ENCODE assay signal across 8 mouse cellular contexts in genomic region chr16:75592671-75593500, GRCm38 (mm10). TPM values are rescaled to one million over a fixed set of nuclear protein-coding genes. Genes with fewer than 3 reads are reported as not detected.
DNase-seq lines count a peak whose midpoint lies in the region; ATAC-seq and TF ChIP-seq lines count a peak whose summit lies in the region.

Rbm11 (plus strand) TSS chr16:75592844.

- H3K36me3 ChIP-seq in erythroblast, embryonic 14.5 days (ENCODE audit: control insufficient read depth) = no peaks in the 10 kb centered on the region
- no peaks in the 10 kb centered on the region for H3K36me3 ChIP-seq in heart, embryonic 10.5 days
- H3K36me3 ChIP-seq in kidney, embryonic 15.5 days = no peaks in the 10 kb centered on the region
- H3K36me3 ChIP-seq in limb, embryonic 15.5 days = no peaks in the 10 kb centered on the region
- no peaks in the 10 kb centered on the region for H3K36me3 ChIP-seq in midbrain, postnatal 0 days (ENCODE audit: insufficient read depth, low read length)

- H3K9me3 ChIP-seq in erythroblast, embryonic 14.5 days (ENCODE audit: control insufficient read depth, low read length) = no peaks in the 10 kb centered on the region
- no peaks in the 10 kb centered on the region for H3K9me3 ChIP-seq in heart, embryonic 10.5 days
- H3K9me3 ChIP-seq in kidney, embryonic 15.5 days (replicated peaks) = no peaks in the 10 kb centered on the region
- H3K9me3 ChIP-seq in limb, embryonic 15.5 days = no peaks in the 10 kb centered on the region
- H3K9me3 ChIP-seq in midbrain, postnatal 0 days (ENCODE audit: low read length) = no peaks in the 10 kb centered on the region

- peaks cover 3% of the 10 kb centered on the region; the same call in 1 of the 2 replicates for H3K27me3 ChIP-seq in erythroblast, embryonic 14.5 days (ENCODE audit: control insufficient read depth)
- no peaks in the 10 kb centered on the region for H3K27me3 ChIP-seq in heart, embryonic 10.5 days (ENCODE audit: insufficient read depth, poor library complexity, severe bottlenecking)
- H3K27me3 ChIP-seq in kidney, embryonic 15.5 days = peaks cover 12% of the 10 kb centered on the region; the same call in 1 of the 2 replicates
- H3K27me3 ChIP-seq in limb, embryonic 15.5 days = no peaks in the 10 kb centered on the region
- no peaks in the 10 kb centered on the region for H3K27me3 ChIP-seq in midbrain, postnatal 0 days (ENCODE audit: insufficient read depth, low read length)

- H3K4me2 ChIP-seq in kidney, embryonic 15.5 days = peak within 1 kb of the TSS; percentile 94
- H3K4me2 ChIP-seq in limb, embryonic 15.5 days = peak within 1 kb of the TSS; percentile 89
- peak within 1 kb of the TSS; percentile 61 for H3K4me2 ChIP-seq in midbrain, postnatal 0 days (ENCODE audit: low read depth, low read length, poor library complexity, severe bottlenecking)

- no peak for TF ChIP-seq CTCF in midbrain, postnatal 0 days (IDR thresholded peaks at IDR 0.05)

- WGBS in heart, embryonic 10.5 days = under 1% methylated on average over 52 of the region's 55 CpGs
- under 1% methylated on average over 55 of the region's 55 CpGs for whole genome bisulfite sequencing in kidney, embryonic 15.5 days
- WGBS in limb, embryonic 15.5 days = under 1% methylated on average over 55 of the region's 55 CpGs
- WGBS in midbrain, postnatal 0 days = under 1% methylated on average over 51 of the region's 55 CpGs

- H3K4me3 ChIP-seq in erythroblast, embryonic 14.5 days (replicated peaks) = peak within 1 kb of the TSS; percentile 68
- H3K4me3 ChIP-seq in heart, embryonic 10.5 days = peak within 1 kb of the TSS; percentile 73
- peak within 1 kb of the TSS; percentile 75 for H3K4me3 ChIP-seq in kidney, embryonic 15.5 days (replicated peaks)
- H3K4me3 ChIP-seq in limb, embryonic 15.5 days = peak within 1 kb of the TSS; percentile 78
- peak within 1 kb of the TSS; percentile 77 for H3K4me3 ChIP-seq in midbrain, postnatal 0 days (ENCODE audit: low read depth, low read length)

- peak within 1 kb of the TSS; percentile 52; the same call in 1 of the 2 replicates for H3K27ac ChIP-seq in heart, embryonic 10.5 days
- no peak within 1 kb of the TSS for H3K27ac ChIP-seq in kidney, embryonic 15.5 days
- no peak within 1 kb of the TSS for H3K27ac ChIP-seq in limb, embryonic 15.5 days
- H3K27ac ChIP-seq in midbrain, postnatal 0 days (ENCODE audit: low read depth, low read length) = peak within 1 kb of the TSS; percentile 72

- H3K9ac ChIP-seq in kidney, embryonic 15.5 days = peak within 1 kb of the TSS; percentile 42
- peak within 1 kb of the TSS; percentile 47 for H3K9ac ChIP-seq in limb, embryonic 15.5 days
- H3K9ac ChIP-seq in midbrain, postnatal 0 days (replicated peaks; ENCODE audit: low read length, poor library complexity, severe bottlenecking) = peak within 1 kb of the TSS; percentile 83

- H3K4me1 ChIP-seq in erythroblast, embryonic 14.5 days (ENCODE audit: control insufficient read depth) = peaks cover 12% of the 10 kb centered on the region
- no peaks in the 10 kb centered on the region for H3K4me1 ChIP-seq in heart, embryonic 10.5 days
- peaks cover 4% of the 10 kb centered on the region; the same call in 1 of the 2 replicates for H3K4me1 ChIP-seq in kidney, embryonic 15.5 days
- 0 out of 2 replicates have a peak, but pooled peaks cover 3% of the 10 kb centered on the region for H3K4me1 ChIP-seq in limb, embryonic 15.5 days
- H3K4me1 ChIP-seq in midbrain, postnatal 0 days (ENCODE audit: insufficient read depth, low read length) = no peaks in the 10 kb centered on the region

- DNase-seq in A20 (ENCODE audit: low read depth, low spot score) = peak; percentile 89
- DNase-seq in brain, embryonic 18.5 days (ENCODE audit: low read depth, low spot score) = peak; percentile 42
- DNase-seq in heart, embryonic 10.5 days (ENCODE audit: low spot score) = peak; percentile 81
- peak; percentile 87 for DNase-seq in midbrain, postnatal 0 days (ENCODE audit: low spot score)
- DNase-seq in spleen, postnatal 10 days (ENCODE audit: low spot score in 2 of 2) = peak; percentile 53 to 82

- ATAC-seq in kidney, embryonic 15.5 days (replicated peaks; ENCODE audit: low FRiP score) = peak; percentile 99
- peak; percentile 89 for ATAC-seq in limb, embryonic 15.5 days (ENCODE audit: insufficient number of reproducible peaks, low FRiP score, low TSS enrichment, low read depth)
- peak; percentile 94 for ATAC-seq in midbrain, postnatal 0 days (ENCODE audit: low FRiP score)

RNA-seq across cellular contexts. Expression of gene Rbm11, which starts in this region (rescaled TPM):
- polyA plus RNA-seq in erythroblast, embryonic 14.5 days (2012) = not detected in 2 replicates
- 0.28 and 0.41 TPM in 2 replicates for polyA plus RNA-seq in heart, embryonic 10.5 days (2016; fragmentation: Nextera tagmentation; extraction: Ambion mirVana)
- 0.09 and 0.40 TPM in 2 replicates for polyA plus RNA-seq in kidney, embryonic 15.5 days (2015; fragmentation: Nextera tagmentation; extraction: Ambion mirVana)
- 0.46 and 0.91 TPM in 2 replicates for polyA plus RNA-seq in limb, embryonic 15.5 days (2015; fragmentation: Nextera tagmentation; extraction: Ambion mirVana)
- total RNA-seq in midbrain, postnatal 0 days (2014; rRNA removed) = 5.5 and 12.5 TPM in 2 replicates
- polyA plus RNA-seq in midbrain, postnatal 0 days (2015; fragmentation: Nextera tagmentation; extraction: Ambion mirVana) = 7.0 and 7.8 TPM in 2 replicates

Comparison
In these comparisons a context has a peak if more than half of its experiments do, and no peak if none do; other contexts are left out.
1. Peak in DNase-seq, H3K4me3 ChIP-seq and H3K27ac ChIP-seq in heart, embryonic 10.5 days; RNA of the gene not detected or under 1 TPM.
2. Peak in ATAC-seq, H3K4me3 ChIP-seq, H3K9ac ChIP-seq and H3K4me2 ChIP-seq in kidney, embryonic 15.5 days; RNA of the gene not detected or under 1 TPM.
3. Peak in ATAC-seq, H3K4me3 ChIP-seq, H3K9ac ChIP-seq and H3K4me2 ChIP-seq in limb, embryonic 15.5 days; RNA of the gene not detected or under 1 TPM.